10 mouse cellular contexts compared by ENCODE assay signal in genomic region chr3:109368383-109369289, GRCm38 (mm10). TPM values are rescaled to one million over a fixed set of nuclear protein-coding genes. Genes with fewer than 3 reads are reported as not detected.
DNase-seq lines count a peak whose midpoint lies in the region; ATAC-seq and TF ChIP-seq lines count a peak whose summit lies in the region.
"Had no signal": no experiment of that assay in that cellular context is flagged by ENCODE, and none has a peak within 500 bp of the region (broad histone marks: within the 10 kb centered on the region; RNA-seq: fewer than 3 reads in every experiment).

No protein-coding gene starts in this region.

- no peak for TF ChIP-seq CTCF in brain, embryonic 14.5 days (IDR thresholded peaks at IDR 0.05; ENCODE audit: borderline replicate concordance, extremely low read depth, insufficient read depth, insufficient read length)

- H3K9ac ChIP-seq in kidney, embryonic 16.5 days (replicated peaks; ENCODE audit: low read length) = no peak overlapping the region
- no peak overlapping the region for H3K9ac ChIP-seq in intestine, embryonic 16.5 days (ENCODE audit: low read depth, low read length)
- H3K9ac ChIP-seq: midbrain, embryonic 13.5 days had no signal

- no peak overlapping the region for H3K27ac ChIP-seq in kidney, embryonic 16.5 days (ENCODE audit: low read length)
- no peak overlapping the region for H3K27ac ChIP-seq in intestine, embryonic 16.5 days (ENCODE audit: low read length)
- H3K27ac ChIP-seq: midbrain, embryonic 13.5 days had no signal

- no peaks in the 10 kb centered on the region for H3K9me3 ChIP-seq in kidney, embryonic 16.5 days (ENCODE audit: low read length)
- no peaks in the 10 kb centered on the region for H3K9me3 ChIP-seq in intestine, embryonic 16.5 days (ENCODE audit: control insufficient read depth, low read length)
- H3K9me3 ChIP-seq: midbrain, embryonic 13.5 days had no signal

- peak; percentile 38 for DNase-seq in kidney, adult 9 months
- DNase-seq in brain, embryonic 14.5 days (ENCODE audit: low read depth) = peak; percentile 58
- DNase-seq in lung, postnatal 25 days (ENCODE audit: low spot score) = peak; percentile 49
- no peak for DNase-seq in spleen, postnatal 14 days (ENCODE audit: low spot score in 2 of 2)
- no peak for DNase-seq in spleen, postnatal 10 days (ENCODE audit: low spot score in 2 of 2)
- no peak for DNase-seq in layer of hippocampus, postnatal 25 days (ENCODE audit: extremely low spot score in 1 of 2, low spot score in 1 of 2)

- no peaks in the 10 kb centered on the region for H3K36me3 ChIP-seq in kidney, embryonic 16.5 days (ENCODE audit: insufficient read depth, low read length)
- H3K36me3 ChIP-seq in intestine, embryonic 16.5 days (ENCODE audit: control insufficient read depth, insufficient read depth, low read length) = no peaks in the 10 kb centered on the region
- H3K36me3 ChIP-seq: midbrain, embryonic 13.5 days had no signal

- no peaks in the 10 kb centered on the region for H3K27me3 ChIP-seq in kidney, embryonic 16.5 days (ENCODE audit: insufficient read depth, low read length)
- no peaks in the 10 kb centered on the region for H3K27me3 ChIP-seq in intestine, embryonic 16.5 days (replicated peaks; ENCODE audit: control insufficient read depth, insufficient read depth, low read length)
- H3K27me3 ChIP-seq: midbrain, embryonic 13.5 days had no signal

- 61% methylated on average over 9 of the region's 9 CpGs for WGBS in kidney, embryonic 16.5 days
- 63% methylated on average over 9 of the region's 9 CpGs for WGBS in intestine, embryonic 16.5 days

- no peak for ATAC-seq in kidney, embryonic 16.5 days (ENCODE audit: low FRiP score, low TSS enrichment)
- ATAC-seq in intestine, embryonic 16.5 days = peak; percentile 91
- ATAC-seq: midbrain, embryonic 13.5 days had no signal

- H3K4me2 ChIP-seq in kidney, embryonic 16.5 days (replicated peaks; ENCODE audit: low read depth, low read length) = no peak overlapping the region
- no peak overlapping the region for H3K4me2 ChIP-seq in intestine, embryonic 16.5 days (ENCODE audit: low read depth, low read length)
- H3K4me2 ChIP-seq: midbrain, embryonic 13.5 days had no signal

- no peak overlapping the region for H3K4me3 ChIP-seq in kidney, embryonic 16.5 days (ENCODE audit: low read length)
- no peak overlapping the region for H3K4me3 ChIP-seq in intestine, embryonic 16.5 days (ENCODE audit: low read length)
- H3K4me3 ChIP-seq: erythroblast, embryonic 14.5 days; midbrain, embryonic 13.5 days had no signal

- TF ChIP-seq POLR2A in brain, embryonic 14.5 days (IDR thresholded peaks at IDR 0.05; ENCODE audit: borderline replicate concordance, extremely low read depth, insufficient read depth, insufficient read length, poor library complexity, severe bottlenecking) = no peak

- H3K4me1 ChIP-seq in kidney, embryonic 16.5 days (ENCODE audit: insufficient read depth, low read length) = 0 out of 2 replicates have a peak, but pooled peaks cover 3% of the 10 kb centered on the region
- peaks cover 5% of the 10 kb centered on the region; the same call in 1 of the 2 replicates for H3K4me1 ChIP-seq in intestine, embryonic 16.5 days (ENCODE audit: control insufficient read depth, insufficient read depth, low read length)

RNA-seq across cellular contexts. Expression of gene Vav3, which starts 28.2 kb away (rescaled TPM):
- polyA plus RNA-seq in kidney, embryonic 16.5 days (2015; fragmentation: Nextera tagmentation; extraction: Ambion mirVana) = 23.7 and 27.7 TPM in 2 replicates
- polyA plus RNA-seq in brain, embryonic 14.5 days (2012; rRNA removed) = 9.0 and 15.7 TPM in 2 replicates
- 18.9 and 19.3 TPM in 2 replicates for polyA plus RNA-seq in intestine, embryonic 16.5 days (2015; fragmentation: Nextera tagmentation; extraction: Ambion mirVana)
- 10 to 100 TPM; 11.2 to 15.9 TPM for total RNA-seq in layer of hippocampus, postnatal 25 days (2021)
- polyA plus RNA-seq: erythroblast, embryonic 14.5 days had no signal

Comparison
In these comparisons a context has a peak if more than half of its experiments do, and no peak if none do; other contexts are left out.
1. DNase-seq: peak in kidney, adult 9 months (single experiment), brain, embryonic 14.5 days (single experiment) and lung, postnatal 25 days (single experiment); none in spleen, postnatal 14 days (0 of 2), spleen, postnatal 10 days (0 of 2) and layer of hippocampus, postnatal 25 days (0 of 2).